Mouse (Mus musculus): ENCODE results near the gene Nudc. TPM values are rescaled to one million over a fixed set of nuclear protein-coding genes. Genes with fewer than 3 reads are reported as not detected.
A peak's percentile ranks its signal among the peaks of the same experiment; 100 is the strongest.
"Not testable (repeated sequence)": the region's sequence is repeated elsewhere in the genome, so short reads cannot be mapped to it uniquely, and the experiment has no call there.

The Nudc gene
- polyA plus RNA-seq, 1 experiment from 2014 or later, result 221 TPM

DNA sequence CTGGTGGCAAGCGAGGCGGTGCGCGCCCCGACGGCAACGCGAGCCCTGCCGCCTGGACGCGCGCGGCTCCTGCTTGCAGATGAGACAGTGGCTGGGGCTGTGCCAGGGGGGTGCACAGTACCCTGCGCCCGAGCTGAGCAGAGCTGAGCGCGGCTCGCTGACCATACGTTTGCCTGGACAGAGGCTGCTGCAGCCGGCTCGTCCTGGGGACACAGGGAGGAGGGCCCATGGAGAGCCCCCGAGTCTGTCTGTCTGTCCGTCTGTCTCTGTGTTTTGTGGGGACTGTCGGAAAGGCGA lies 26.5 kb downstream of the Nudc start:
- peak overlapping the region; percentile 65 for H3K9ac ChIP-seq (ENCODE audit: low read depth, low read length)
- no peak for ATAC-seq (replicated peaks; ENCODE audit: insufficient number of reproducible peaks, low FRiP score, low TSS enrichment)
- H3K4me2 ChIP-seq, result peak overlapping the region; percentile 78
- 5% methylated on average over 25 of the region's 25 CpGs for WGBS (ENCODE audit: insufficient replicate concordance)
- H3K27ac ChIP-seq (ENCODE audit: low read depth, low read length), result no peak overlapping the region
- H3K27me3 ChIP-seq (ENCODE audit: control insufficient read depth, insufficient read depth, low read length), result peaks cover 36% of the 10 kb centered on the region
- peaks cover 9% of the 10 kb centered on the region for H3K4me1 ChIP-seq (ENCODE audit: control insufficient read depth, insufficient read depth, low read length)
- H3K4me3 ChIP-seq (ENCODE audit: low read depth, low read length), result peak overlapping the region; percentile 54
- no peaks in the 10 kb centered on the region for H3K9me3 ChIP-seq (replicated peaks; ENCODE audit: control insufficient read depth, low read length)
- H3K36me3 ChIP-seq (ENCODE audit: control insufficient read depth, insufficient read depth, low read length), result no peaks in the 10 kb centered on the region

GRCm38 (mm10) chr4:133518601-133519368 lies 27.0 kb downstream of the Nudc start, which contains the start of gene Kdf1:
TSS of gene Kdf1 (plus strand) at chr4:133518963.
- ATAC-seq (replicated peaks; ENCODE audit: insufficient number of reproducible peaks, low FRiP score, low TSS enrichment), result no peak; the same call in 1 of the 2 replicates
- Histone ChIP-seq H3K4me2 (peak within 1 kb of the TSS; percentile 78), H3K4me1 (ENCODE audit: control insufficient read depth, insufficient read depth, low read length) (peaks cover 9% of the 10 kb centered on the region), H3K27ac (ENCODE audit: low read depth, low read length) (no peak within 1 kb of the TSS), H3K9me3 (replicated peaks; ENCODE audit: control insufficient read depth, low read length) (no peaks in the 10 kb centered on the region), H3K36me3 (ENCODE audit: control insufficient read depth, insufficient read depth, low read length) (no peaks in the 10 kb centered on the region), H3K27me3 (ENCODE audit: control insufficient read depth, insufficient read depth, low read length) (peaks cover 36% of the 10 kb centered on the region), H3K9ac (ENCODE audit: low read depth, low read length) (peak within 1 kb of the TSS; percentile 65), H3K4me3 (ENCODE audit: low read depth, low read length) (peak within 1 kb of the TSS; percentile 54)
- 5% methylated on average over 47 of the region's 69 CpGs for WGBS (ENCODE audit: insufficient replicate concordance)

DNA sequence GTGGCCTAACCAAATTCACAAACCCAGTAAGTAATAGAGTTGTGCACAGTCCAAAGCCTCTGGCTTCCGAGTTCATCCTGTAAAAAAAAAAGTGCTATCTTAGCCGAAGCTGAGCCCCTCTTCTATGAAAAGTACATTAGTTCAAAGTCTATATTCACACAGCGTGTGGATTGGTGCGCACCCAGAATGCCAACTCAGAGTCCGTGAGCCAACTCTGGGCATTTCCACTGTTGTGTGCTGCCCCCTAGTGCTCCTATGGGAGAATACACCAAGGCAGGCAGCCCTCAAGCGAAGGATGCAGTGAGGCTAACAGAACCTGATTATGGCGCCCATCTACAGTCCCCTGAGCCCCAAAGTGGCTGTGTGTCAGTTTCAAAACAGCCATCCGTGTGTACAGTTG lies 32.8 kb downstream of the Nudc start:
- no peaks in the 10 kb centered on the region for H3K4me1 ChIP-seq (ENCODE audit: control insufficient read depth, insufficient read depth, low read length)
- no peak overlapping the region for H3K4me2 ChIP-seq
- no peaks in the 10 kb centered on the region for H3K9me3 ChIP-seq (replicated peaks; ENCODE audit: control insufficient read depth, low read length)
- H3K27ac ChIP-seq (ENCODE audit: low read depth, low read length), result no peak overlapping the region
- ATAC-seq (replicated peaks; ENCODE audit: insufficient number of reproducible peaks, low FRiP score, low TSS enrichment), result no peak
- 11% methylated on average over 8 of the region's 8 CpGs for WGBS (ENCODE audit: insufficient replicate concordance)
- no peaks in the 10 kb centered on the region for H3K36me3 ChIP-seq (ENCODE audit: control insufficient read depth, insufficient read depth, low read length)
- peaks cover 8% of the 10 kb centered on the region for H3K27me3 ChIP-seq (ENCODE audit: control insufficient read depth, insufficient read depth, low read length)
- H3K4me3 ChIP-seq (ENCODE audit: low read depth, low read length), result no peak overlapping the region
- no peak overlapping the region for H3K9ac ChIP-seq (ENCODE audit: low read depth, low read length)

DNA sequence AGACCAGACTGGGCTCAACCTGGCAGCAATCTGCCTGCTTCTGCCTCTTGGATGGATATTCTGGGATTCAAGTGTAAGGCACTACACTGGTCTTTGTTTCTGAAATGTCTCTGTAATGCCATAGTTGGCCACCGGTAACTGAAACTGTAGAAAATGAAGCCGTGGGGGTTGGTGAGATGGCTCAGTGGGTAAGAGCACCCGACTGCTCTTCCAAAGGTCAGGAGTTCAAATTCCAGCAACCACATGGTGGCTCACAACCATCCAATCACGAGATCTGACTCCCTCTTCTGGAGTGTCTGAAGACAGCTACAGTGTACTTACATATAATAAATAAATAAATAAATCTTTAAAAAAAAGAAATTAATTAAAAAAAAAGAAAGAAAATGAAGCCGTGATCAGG lies 33.3 kb downstream of the Nudc start:
- not testable (repeated sequence) for H3K36me3 ChIP-seq (ENCODE audit: control insufficient read depth, insufficient read depth, low read length); H3K9me3 ChIP-seq (replicated peaks; ENCODE audit: control insufficient read depth, low read length); H3K4me1 ChIP-seq (ENCODE audit: control insufficient read depth, insufficient read depth, low read length); H3K27ac ChIP-seq (ENCODE audit: low read depth, low read length); H3K27me3 ChIP-seq (ENCODE audit: control insufficient read depth, insufficient read depth, low read length); H3K9ac ChIP-seq (ENCODE audit: low read depth, low read length); H3K4me3 ChIP-seq (ENCODE audit: low read depth, low read length); ATAC-seq (replicated peaks; ENCODE audit: insufficient number of reproducible peaks, low FRiP score, low TSS enrichment); H3K4me2 ChIP-seq
- WGBS (ENCODE audit: insufficient replicate concordance), result 50% methylated on average over 4 of the region's 5 CpGs

GRCm38 (mm10) chr4:133511050-133511449 lies 34.7 kb downstream of the Nudc start:
- no peak for ATAC-seq (replicated peaks; ENCODE audit: insufficient number of reproducible peaks, low FRiP score, low TSS enrichment)

GRCm38 (mm10) chr4:133508990-133509389 lies 36.8 kb downstream of the Nudc start:
- no peak overlapping the region for H3K4me3 ChIP-seq (ENCODE audit: low read depth, low read length)
- H3K4me1 ChIP-seq (ENCODE audit: control insufficient read depth, insufficient read depth, low read length), result no peaks in the 10 kb centered on the region
- no peaks in the 10 kb centered on the region for H3K36me3 ChIP-seq (ENCODE audit: control insufficient read depth, insufficient read depth, low read length)
- H3K9me3 ChIP-seq (replicated peaks; ENCODE audit: control insufficient read depth, low read length), result no peaks in the 10 kb centered on the region
- no peak for ATAC-seq (replicated peaks; ENCODE audit: insufficient number of reproducible peaks, low FRiP score, low TSS enrichment)
- no peak overlapping the region for H3K9ac ChIP-seq (ENCODE audit: low read depth, low read length)
- WGBS (ENCODE audit: insufficient replicate concordance), result 80% methylated on average over 7 of the region's 7 CpGs
- peaks cover 22% of the 10 kb centered on the region for H3K27me3 ChIP-seq (ENCODE audit: control insufficient read depth, insufficient read depth, low read length)
- no peak overlapping the region for H3K4me2 ChIP-seq
- H3K27ac ChIP-seq (ENCODE audit: low read depth, low read length), result no peak overlapping the region

More at GRCm38 (mm10) chr4:133511050-133511449, 34.7 kb downstream of the Nudc start:
- Histone ChIP-seq H3K9ac (ENCODE audit: low read depth, low read length) (no peak overlapping the region), H3K36me3 (ENCODE audit: control insufficient read depth, insufficient read depth, low read length) (no peaks in the 10 kb centered on the region), H3K27me3 (ENCODE audit: control insufficient read depth, insufficient read depth, low read length) (peaks cover 8% of the 10 kb centered on the region), H3K9me3 (replicated peaks; ENCODE audit: control insufficient read depth, low read length) (no peaks in the 10 kb centered on the region), H3K4me2 (no peak overlapping the region), H3K27ac (ENCODE audit: low read depth, low read length) (no peak overlapping the region), H3K4me3 (ENCODE audit: low read depth, low read length) (no peak overlapping the region), H3K4me1 (ENCODE audit: control insufficient read depth, insufficient read depth, low read length) (no peaks in the 10 kb centered on the region)
- 74% methylated on average over 5 of the region's 5 CpGs for WGBS (ENCODE audit: insufficient replicate concordance)

GRCm38 (mm10) chr4:133506573-133506972 lies 39.2 kb downstream of the Nudc start:
- no peak overlapping the region for H3K9ac ChIP-seq (ENCODE audit: low read depth, low read length)
- H3K27me3 ChIP-seq (ENCODE audit: control insufficient read depth, insufficient read depth, low read length), result peaks cover 39% of the 10 kb centered on the region
- no peak overlapping the region for H3K4me3 ChIP-seq (ENCODE audit: low read depth, low read length)
- no peak overlapping the region for H3K4me2 ChIP-seq
- no peaks in the 10 kb centered on the region for H3K4me1 ChIP-seq (ENCODE audit: control insufficient read depth, insufficient read depth, low read length)
- no peak for ATAC-seq (replicated peaks; ENCODE audit: insufficient number of reproducible peaks, low FRiP score, low TSS enrichment)
- H3K36me3 ChIP-seq (ENCODE audit: control insufficient read depth, insufficient read depth, low read length), result no peaks in the 10 kb centered on the region
- H3K27ac ChIP-seq (ENCODE audit: low read depth, low read length), result no peak overlapping the region
- WGBS (ENCODE audit: insufficient replicate concordance), result 51% methylated on average over 5 of the region's 5 CpGs
- H3K9me3 ChIP-seq (replicated peaks; ENCODE audit: control insufficient read depth, low read length), result no peaks in the 10 kb centered on the region

DNA sequence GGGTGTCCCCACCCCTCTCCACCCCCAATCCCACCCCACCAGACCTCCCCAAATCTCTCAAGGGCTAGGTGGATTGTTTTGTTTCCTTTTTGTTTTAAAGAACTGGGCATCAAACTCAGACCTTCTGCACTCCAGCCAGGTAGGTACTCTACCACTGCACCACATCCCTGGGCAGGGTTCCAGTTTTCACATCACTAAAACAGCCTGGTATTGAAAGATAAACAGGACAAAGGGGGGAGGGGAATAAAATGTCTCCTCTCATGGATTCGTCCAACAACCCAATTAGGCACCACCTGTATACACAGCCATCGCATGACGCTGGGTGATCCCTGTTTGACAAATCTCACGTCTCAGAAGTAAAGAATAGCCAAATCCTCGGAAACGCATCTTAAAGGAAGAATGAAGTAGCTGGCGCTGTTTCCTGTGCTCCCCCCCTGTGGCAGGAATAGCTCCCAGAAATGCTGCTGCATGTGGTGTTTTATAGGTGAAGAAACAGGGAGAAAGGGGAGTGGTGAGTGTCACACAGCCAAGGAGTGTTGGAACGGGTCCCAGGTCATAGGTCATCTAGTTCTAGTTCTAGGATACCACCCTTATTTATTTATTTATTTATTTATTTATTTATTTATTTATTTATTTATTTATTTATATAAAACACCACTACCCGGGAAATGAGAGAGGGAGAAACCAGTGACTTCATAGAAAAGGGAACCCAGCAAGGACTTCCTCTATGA lies 40.9 kb downstream of the Nudc start:
- Histone ChIP-seq H3K9ac (ENCODE audit: low read depth, low read length) (no peak overlapping the region), H3K4me1 (ENCODE audit: control insufficient read depth, insufficient read depth, low read length) (no peaks in the 10 kb centered on the region), H3K9me3 (replicated peaks; ENCODE audit: control insufficient read depth, low read length) (no peaks in the 10 kb centered on the region), H3K36me3 (ENCODE audit: control insufficient read depth, insufficient read depth, low read length) (no peaks in the 10 kb centered on the region), H3K4me2 (no peak overlapping the region), H3K4me3 (ENCODE audit: low read depth, low read length) (no peak overlapping the region), H3K27ac (ENCODE audit: low read depth, low read length) (no peak overlapping the region), H3K27me3 (ENCODE audit: control insufficient read depth, insufficient read depth, low read length) (peaks cover 56% of the 10 kb centered on the region)
- WGBS (ENCODE audit: insufficient replicate concordance), result 58% methylated on average over 9 of the region's 9 CpGs
- ATAC-seq (replicated peaks; ENCODE audit: insufficient number of reproducible peaks, low FRiP score, low TSS enrichment), result no peak

Data from heart, embryonic 11.5 days (tissue).